In genomic region chr19:30553740-30554139, GRCm38 (mm10) we compare ENCODE assay signal across 20 mouse cellular contexts. TPM values are rescaled to one million over a fixed set of nuclear protein-coding genes. Genes with fewer than 3 reads are reported as not detected.
DNase-seq lines count a peak whose midpoint lies in the region; ATAC-seq and TF ChIP-seq lines count a peak whose summit lies in the region.
"Had no signal": no experiment of that assay in that cellular context is flagged by ENCODE, and none has a peak within 500 bp of the region (broad histone marks: within the 10 kb centered on the region; RNA-seq: fewer than 3 reads in every experiment).

No protein-coding gene starts in this region.

- H3K79me2 ChIP-seq in CH12.LX (replicated peaks; ENCODE audit: control insufficient read depth, extremely low read depth, insufficient read depth, poor library complexity, severe bottlenecking) = no peaks in the 10 kb centered on the region

- peak in 1 of 2 experiments; percentile 37; a peak in 2 of 4 replicates for TF ChIP-seq CTCF in CH12.LX (conservative IDR thresholded peaks at IDR 0.05 in 1 of 2, IDR thresholded peaks at IDR 0.05 in 1 of 2; ENCODE audit: low read depth in 2 of 2, low read length in 2 of 2)

- no peak overlapping the region for H3K9ac ChIP-seq in forebrain, embryonic 13.5 days
- no peak overlapping the region for H3K9ac ChIP-seq in CH12.LX (ENCODE audit: insufficient read depth, low read depth)

- dilution Hi-C loops in CH12.LX (cut with MboI; ENCODE audit: extremely low pct_ligation_motif_present, extremely low pct_unique_long_range_greater_than_20kb, low sequenced_read_pairs) = no loop called here

- no peak overlapping the region for H3K4me3 ChIP-seq in forebrain, embryonic 10.5 days
- H3K4me3 ChIP-seq in forebrain, embryonic 13.5 days = no peak overlapping the region
- H3K4me3 ChIP-seq in CH12.LX (replicated peaks in 1 of 3; ENCODE audit: low read depth in 2 of 3, low read length in 2 of 3, poor library complexity in 1 of 3) = no peak overlapping the region
- H3K4me3 ChIP-seq: heart, adult 2 months; left cerebral cortex, adult 2 months had no signal

- TF ChIP-seq EP300 in CH12.LX (IDR thresholded peaks at IDR 0.05; ENCODE audit: low read length) = no peak

- TF ChIP-seq POLR2A in CH12.LX (IDR thresholded peaks at IDR 0.05; ENCODE audit: low read depth, low read length) = no peak

- peak; percentile 9 for TF ChIP-seq RAD21 in CH12.LX (IDR thresholded peaks at IDR 0.05; ENCODE audit: low read depth, low read length)

- H3K4me1 ChIP-seq in forebrain, embryonic 10.5 days = peaks cover 32% of the 10 kb centered on the region
- peaks cover 18% of the 10 kb centered on the region for H3K4me1 ChIP-seq in forebrain, embryonic 13.5 days
- no peaks in the 10 kb centered on the region for H3K4me1 ChIP-seq in CH12.LX (ENCODE audit: control insufficient read depth in 1 of 2, insufficient read depth in 2 of 2)

- no peak overlapping the region for H3K27ac ChIP-seq in forebrain, embryonic 10.5 days
- no peak overlapping the region for H3K27ac ChIP-seq in forebrain, embryonic 13.5 days
- H3K27ac ChIP-seq in CH12.LX (ENCODE audit: insufficient read depth, low read depth) = no peak overlapping the region
- H3K27ac ChIP-seq: heart, adult 2 months; left cerebral cortex, adult 2 months; limb, embryonic 13.5 days had no signal

- ATAC-seq in forebrain, embryonic 13.5 days = no peak
- no peak for ATAC-seq in granulocyte monocyte progenitor cell, adult 5-6 weeks (replicated peaks; ENCODE audit: poor library complexity, severe bottlenecking)
- ATAC-seq: activated CD4-positive, CD25-positive, alpha-beta regulatory T cell, adult 4 months; inflammation-experienced regulatory T-cells, adult 6 months had no signal

- H3K9me3 ChIP-seq in forebrain, embryonic 10.5 days = no peaks in the 10 kb centered on the region
- H3K9me3 ChIP-seq in forebrain, embryonic 13.5 days (replicated peaks) = no peaks in the 10 kb centered on the region
- no peaks in the 10 kb centered on the region for H3K9me3 ChIP-seq in CH12.LX (replicated peaks; ENCODE audit: low read length)
- H3K9me3 ChIP-seq: G1E; limb, embryonic 13.5 days; megakaryocyte, embryonic 14.5 days had no signal

- in situ Hi-C loops in CH12.LX (cut with MboI; ENCODE audit: low pct_ligation_motif_present, low pct_unique_long_range_greater_than_20kb, low sequenced_read_pairs) = loop anchor here (10.0 kb wide), 1 partner anchor 319 kb away; the partner anchor contains the start of gene Mbl2

- no peak overlapping the region for H3K4me2 ChIP-seq in forebrain, embryonic 13.5 days
- H3K4me2 ChIP-seq in CH12.LX (ENCODE audit: insufficient read depth, low read depth, poor library complexity, severe bottlenecking) = no peak overlapping the region

- no peaks in the 10 kb centered on the region for H3K36me3 ChIP-seq in forebrain, embryonic 10.5 days (replicated peaks)
- H3K36me3 ChIP-seq in forebrain, embryonic 13.5 days (ENCODE audit: poor library complexity, severe bottlenecking) = no peaks in the 10 kb centered on the region
- H3K36me3 ChIP-seq in CH12.LX (replicated peaks in 1 of 2; ENCODE audit: control insufficient read depth in 1 of 2, insufficient read depth in 1 of 2, low read length in 1 of 2) = no peaks in the 10 kb centered on the region
- H3K36me3 ChIP-seq: G1E; limb, embryonic 13.5 days had no signal

- peaks cover 57% of the 10 kb centered on the region for H3K27me3 ChIP-seq in forebrain, embryonic 10.5 days (ENCODE audit: poor library complexity, severe bottlenecking)
- H3K27me3 ChIP-seq in forebrain, embryonic 13.5 days = peaks cover 53% of the 10 kb centered on the region
- H3K27me3 ChIP-seq in CH12.LX (replicated peaks) = no peaks in the 10 kb centered on the region

- DNase-seq in forebrain, embryonic 10.5 days (ENCODE audit: extremely low spot score, low spot score) = peak; percentile 20
- peak; percentile 12 for DNase-seq in kidney, postnatal 14 days
- DNase-seq in kidney, postnatal 25 days = no peak
- no peak for DNase-seq in CH12.LX (ENCODE audit: extremely low read depth)
- peak; percentile 55 for DNase-seq in embryo, embryonic 11 days
- no peak for DNase-seq in thymus, postnatal 14 days
- DNase-seq: cerebellum, adult 11 months; cerebellum, postnatal 36 days; heart, adult 2 months; lung, adult 18-20 months had no signal

- WGBS in forebrain, embryonic 10.5 days = 2% methylated on average over 4 of the region's 4 CpGs
- 2% methylated on average over 4 of the region's 4 CpGs for WGBS in forebrain, embryonic 13.5 days

TF ChIP-seq in CH12.LX, 34 proteins besides CTCF, POLR2A, EP300 and RAD21:
- TF ChIP-seq USF1 (IDR thresholded peaks at IDR 0.05; ENCODE audit: low read depth, low read length) = no peak
- TF ChIP-seq SMC3 (IDR thresholded peaks at IDR 0.05; ENCODE audit: low read depth, low read length) = peak; percentile 46

RNA-seq across cellular contexts. Expression of gene Dkk1, which starts 4.3 kb away (rescaled TPM):
- polyA plus RNA-seq in forebrain, embryonic 10.5 days (2016; fragmentation: Nextera tagmentation; extraction: Ambion mirVana) = 3.4 and 4.3 TPM in 2 replicates
- 0.17 and 0.39 TPM in 2 replicates for polyA plus RNA-seq in forebrain, embryonic 13.5 days (2015; fragmentation: Nextera tagmentation; extraction: Ambion mirVana)
- total RNA-seq in CH12.LX (2012; rRNA removed) (not detected in 2 replicates), CH12.LX (2014; rRNA removed) (not detected in 2 replicates)
- not detected in 2 replicates for polyA plus RNA-seq in CH12.LX (2012; ENCODE audit: insufficient read length, low read depth)
- total RNA-seq in granulocyte monocyte progenitor cell, adult 5-6 weeks (2014; fragmentation: Nextera tagmentation) = not detected in 2 replicates
- total RNA-seq in granulocyte monocyte progenitor cell, adult 5-6 weeks (2017) = not detected in 2 replicates
- total RNA-seq: gastrocnemius, adult 18-20 months; heart, adult 2 months; left cerebral cortex, adult 2 months had no signal
- polyA plus RNA-seq: activated CD4-positive, CD25-positive, alpha-beta regulatory T cell, adult 4 months; G1E; heart, adult 2 months; heart, postnatal 0 days; inflammation-experienced regulatory T-cells, adult 6 months had no signal

Comparison
In these comparisons a context has a peak if more than half of its experiments do, and no peak if none do; other contexts are left out.
1. DNase-seq: peak in forebrain, embryonic 10.5 days (single experiment), kidney, postnatal 14 days (single experiment) and embryo, embryonic 11 days (single experiment); none in kidney, postnatal 25 days (0 of 2), CH12.LX (single experiment) and thymus, postnatal 14 days (single experiment).